Mouse (Mus musculus) hindbrain, postnatal 0 days (tissue): Measurements from ENCODE around the gene Trpv1. TPM values are rescaled to one million over a fixed set of nuclear protein-coding genes. Genes with fewer than 3 reads are reported as not detected.

Experiments used
- ATAC-seq: fragments of 200-750 bp; cut with Nextera tagmentation; 2 replicates; pipeline ENCODE4 v1.8.0; 2017; ENCODE audit warnings: mild to moderate bottlenecking, moderate TSS enrichment, moderate library complexity
- DNase-seq: peaks from one replicate; pipeline ENCODE4 v3.0.0-alpha.2; 2015; ENCODE audit warnings: low spot score
- H3K27ac ChIP-seq: fragments of 300-500 bp; sonication (generic); 2 replicates; pipeline ENCODE4 v1.5.1; 2014; ENCODE audit warnings: mild to moderate bottlenecking
- H3K27me3 ChIP-seq: fragments of 300-500 bp; sonication (generic); 2 replicates; pipeline ENCODE4 v1.6.1; 2014; ENCODE audit warnings: low read length, mixed read lengths; ENCODE audit not compliant: insufficient read depth
- H3K36me3 ChIP-seq: fragments of 300-500 bp; sonication (generic); 2 replicates; pipeline ENCODE4 v1.6.1; 2014; ENCODE audit warnings: low read length, mixed read lengths; ENCODE audit not compliant: insufficient read depth
- H3K4me1 ChIP-seq: fragments of 300-500 bp; sonication (generic); 2 replicates; pipeline ENCODE4 v1.6.1; 2014; ENCODE audit warnings: antibody characterized with exemption, low read length, mixed read lengths; ENCODE audit not compliant: insufficient read depth
- H3K4me2 ChIP-seq: fragments of 300-500 bp; sonication (generic); 2 replicates; pipeline ENCODE4 v1.6.1; 2014; ENCODE audit warnings: low read depth, mild to moderate bottlenecking, low read length, moderate library complexity, mixed read lengths
- H3K4me3 ChIP-seq: fragments of 300-500 bp; sonication (generic); 2 replicates; pipeline ENCODE4 v1.5.1; 2014; ENCODE audit warnings: low read length
- H3K9ac ChIP-seq: fragments of 300-500 bp; sonication (generic); replicated peaks from 2 replicates; pipeline ENCODE4 v1.6.1; 2014; ENCODE audit warnings: mild to moderate bottlenecking, low read length, moderate library complexity, mixed read lengths
- H3K9me3 ChIP-seq: fragments of 300-500 bp; sonication (generic); 2 replicates; pipeline ENCODE4 v1.6.1; 2016; ENCODE audit warnings: low read length, mixed read lengths
- CTCF ChIP-seq: IDR thresholded peaks from 2 replicates; pipeline ENCODE4 v1.5.1; 2016; ENCODE audit warnings: antibody characterized with exemption, control low read depth, low read depth
- WGBS: fragments of 180-500 bp; shearing (Covaris S2); extraction: QIAGEN DNeasy Blood & Tissue Kit; methylation state at CpG from one replicate; pipeline ENCODE4 v1.1.7; 2014; 5-methylcytosine and 5-hydroxymethylcytosine counted together
- polyA plus RNA-seq: library from polyadenylated mRNA; unstranded; fragments of >200 nt; fragmentation: Nextera tagmentation; extraction: Ambion mirVana; gene quantifications from 2 replicates; pipeline ENCODE4 v1.2.1, GENCODE M21; 2015
- total RNA-seq: library from RNA; depleted of rRNA; stranded (reverse); fragments of >200 nt; gene quantifications from 2 replicates; pipeline ENCODE4 v1.2.3, GENCODE M21; 2014; rRNA removed

Gene Trpv1
- total RNA-seq, result 0.63 and 1.6 TPM in 2 replicates
- 0.29 and 0.30 TPM in 2 replicates for polyA plus RNA-seq

GRCm38 (mm10) chr11:73233992-73234391 is at the start of gene Trpv1:
Gene Trpv1 (plus strand): TSS chr11:73234292.
- peak; percentile 6 for DNase-seq
- 0 out of 2 replicates have a peak, but pooled peaks cover 6% of the 10 kb centered on the region for H3K4me1 ChIP-seq
- H3K9ac ChIP-seq, result no peak within 1 kb of the TSS
- no peak within 1 kb of the TSS for H3K4me3 ChIP-seq
- no peak within 1 kb of the TSS for H3K27ac ChIP-seq
- H3K36me3 ChIP-seq, result no peaks in the 10 kb centered on the region
- no peak within 1 kb of the TSS for H3K4me2 ChIP-seq
- 74% methylated on average over 5 of the region's 5 CpGs for WGBS
- no peak for ATAC-seq
- no peaks in the 10 kb centered on the region for H3K27me3 ChIP-seq
- TF ChIP-seq CTCF, result no peak
- H3K9me3 ChIP-seq, result no peaks in the 10 kb centered on the region

GRCm38 (mm10) chr11:73185872-73186615 is 48.0 kb upstream of the Trpv1 start:
- no peak for DNase-seq
- Histone ChIP-seq H3K27ac (no peak overlapping the region), H3K9ac (no peak overlapping the region), H3K27me3 (no peaks in the 10 kb centered on the region), H3K4me1 (no peaks in the 10 kb centered on the region), H3K4me2 (no peak overlapping the region), H3K4me3 (no peak overlapping the region), H3K9me3 (no peaks in the 10 kb centered on the region), H3K36me3 (peaks cover 37% of the 10 kb centered on the region; the same call in 1 of the 2 replicates)
- WGBS, result 91% methylated on average over 10 of the region's 10 CpGs
- no peak for ATAC-seq
- TF ChIP-seq CTCF, result no peak

DNA sequence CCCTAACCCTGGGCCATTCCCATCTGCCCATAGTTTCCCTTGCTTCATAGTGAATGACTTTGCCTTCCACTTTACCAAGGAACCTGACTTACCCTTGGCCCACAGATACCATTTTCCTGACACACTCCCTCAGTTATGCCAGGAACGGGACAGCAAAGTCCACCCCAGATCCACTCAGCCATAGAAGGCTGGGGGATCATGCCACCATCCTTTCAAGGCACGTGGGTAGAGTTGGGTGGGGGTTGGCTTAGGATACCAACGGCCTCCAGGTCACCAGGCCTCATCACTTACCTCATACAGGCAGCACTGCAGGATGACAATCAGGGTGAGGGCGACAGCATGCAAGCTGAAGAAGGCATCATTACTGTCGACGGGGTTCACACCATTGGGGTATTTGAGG is 46.9 kb upstream of the Trpv1 start:
- TF ChIP-seq CTCF, result no peak

GRCm38 (mm10) chr11:73193047-73193446 is 41.0 kb upstream of the Trpv1 start:
- H3K4me3 ChIP-seq, result no peak overlapping the region
- H3K36me3 ChIP-seq, result peaks cover 54% of the 10 kb centered on the region; the same call in 1 of the 2 replicates
- H3K9me3 ChIP-seq, result no peaks in the 10 kb centered on the region
- 79% methylated on average over 6 of the region's 6 CpGs for WGBS
- no peak for ATAC-seq
- H3K27me3 ChIP-seq, result no peaks in the 10 kb centered on the region
- no peak overlapping the region for H3K27ac ChIP-seq
- no peak for TF ChIP-seq CTCF
- no peak overlapping the region for H3K9ac ChIP-seq
- H3K4me1 ChIP-seq, result 0 out of 2 replicates have a peak, but pooled peaks cover 3% of the 10 kb centered on the region
- H3K4me2 ChIP-seq, result no peak overlapping the region
- no peak for DNase-seq

More for the DNA sequence above, 46.9 kb upstream of the Trpv1 start:
- Histone ChIP-seq H3K4me1 (no peaks in the 10 kb centered on the region), H3K36me3 (peaks cover 48% of the 10 kb centered on the region; the same call in 1 of the 2 replicates), H3K27ac (no peak overlapping the region), H3K4me3 (no peak overlapping the region), H3K4me2 (no peak overlapping the region), H3K9me3 (no peaks in the 10 kb centered on the region), H3K9ac (no peak overlapping the region), H3K27me3 (no peaks in the 10 kb centered on the region)
- WGBS, result 84% methylated on average over 6 of the region's 6 CpGs
- ATAC-seq, result no peak
- no peak for DNase-seq

GRCm38 (mm10) chr11:73194444-73194843 is 39.6 kb upstream of the Trpv1 start:
- Histone ChIP-seq H3K4me3 (no peak overlapping the region), H3K27ac (no peak overlapping the region), H3K9me3 (no peaks in the 10 kb centered on the region), H3K36me3 (peaks cover 42% of the 10 kb centered on the region; the same call in 1 of the 2 replicates), H3K4me1 (0 out of 2 replicates have a peak, but pooled peaks cover 5% of the 10 kb centered on the region), H3K27me3 (no peaks in the 10 kb centered on the region), H3K4me2 (no peak overlapping the region), H3K9ac (no peak overlapping the region)
- no peak for TF ChIP-seq CTCF
- 88% methylated on average over 2 of the region's 2 CpGs for WGBS
- DNase-seq (no peak), ATAC-seq (no peak)

- Histone ChIP-seq H3K9me3 (no peaks in the 10 kb centered on the region), H3K27ac (no peak overlapping the region), H3K36me3 (peaks cover 11% of the 10 kb centered on the region; the same call in 1 of the 2 replicates), H3K27me3 (no peaks in the 10 kb centered on the region), H3K9ac (peak overlapping the region; percentile 82), H3K4me1 (peaks cover 9% of the 10 kb centered on the region; the same call in 1 of the 2 replicates), H3K4me2 (peak overlapping the region; percentile 96), H3K4me3 (peak overlapping the region; percentile 63)
- no peak for TF ChIP-seq CTCF
- ATAC-seq, result no peak
- WGBS, result 3% methylated on average over 1 of the region's 1 CpGs
- DNase-seq, result no peak
Measured at GRCm38 (mm10) chr11:73198190-73198589, 35.9 kb upstream of the Trpv1 start.
